ENCODE assay signal across 11 mouse cellular contexts in genomic region chr12:40378621-40379537, GRCm38 (mm10).
DNase-seq lines count a peak whose midpoint lies in the region; ATAC-seq and TF ChIP-seq lines count a peak whose summit lies in the region.
"Had no signal": no experiment of that assay in that cellular context is flagged by ENCODE, and none has a peak within 500 bp of the region (broad histone marks: within the 10 kb centered on the region; RNA-seq: fewer than 3 reads in every experiment).

No protein-coding gene starts in this region.

- WGBS in forebrain, postnatal 0 days: 62% methylated on average over 17 of the region's 17 CpGs
- 87% methylated on average over 17 of the region's 17 CpGs for WGBS in kidney, embryonic 16.5 days

- TF ChIP-seq CTCF in forebrain, postnatal 0 days (IDR thresholded peaks at IDR 0.05; ENCODE audit: low read depth): no peak

- 0 out of 2 replicates have a peak overlapping the region, but pooled peaks have one; percentile 15 for H3K27ac ChIP-seq in forebrain, postnatal 0 days (ENCODE audit: low read depth, low read length)
- no peak overlapping the region for H3K27ac ChIP-seq in kidney, embryonic 16.5 days (ENCODE audit: low read length)
- H3K27ac ChIP-seq: liver, embryonic 13.5 days; midbrain, embryonic 12.5 days had no signal

- H3K4me3 ChIP-seq in forebrain, postnatal 0 days (ENCODE audit: low read depth, low read length): no peak overlapping the region
- no peak overlapping the region for H3K4me3 ChIP-seq in kidney, embryonic 16.5 days (ENCODE audit: low read length)
- H3K4me3 ChIP-seq: liver, embryonic 13.5 days; midbrain, embryonic 12.5 days had no signal

- peak; percentile 92 for ATAC-seq in forebrain, postnatal 0 days
- no peak for ATAC-seq in kidney, embryonic 16.5 days (ENCODE audit: low FRiP score, low TSS enrichment)

- no peaks in the 10 kb centered on the region for H3K27me3 ChIP-seq in forebrain, postnatal 0 days (ENCODE audit: insufficient read depth, low read length)
- no peaks in the 10 kb centered on the region for H3K27me3 ChIP-seq in kidney, embryonic 16.5 days (ENCODE audit: insufficient read depth, low read length)
- H3K27me3 ChIP-seq: liver, embryonic 13.5 days; midbrain, embryonic 12.5 days had no signal

- no peak overlapping the region for H3K4me2 ChIP-seq in forebrain, postnatal 0 days (ENCODE audit: low read depth)
- H3K4me2 ChIP-seq in kidney, embryonic 16.5 days (replicated peaks; ENCODE audit: low read depth, low read length): no peak overlapping the region
- H3K4me2 ChIP-seq: liver, embryonic 13.5 days; midbrain, embryonic 12.5 days had no signal

- no peaks in the 10 kb centered on the region for H3K36me3 ChIP-seq in forebrain, postnatal 0 days (ENCODE audit: insufficient read depth)
- H3K36me3 ChIP-seq in kidney, embryonic 16.5 days (ENCODE audit: insufficient read depth, low read length): 0 out of 2 replicates have a peak, but pooled peaks cover 5% of the 10 kb centered on the region
- H3K36me3 ChIP-seq: midbrain, embryonic 12.5 days had no signal

- DNase-seq in heart, postnatal 4 days: peak; percentile 53
- DNase-seq in heart, adult 18-20 months: no peak
- DNase-seq in cerebellum, adult 8-10 months: peak; percentile 14
- peak; percentile 70 for DNase-seq in forebrain, postnatal 0 days
- DNase-seq in lung, postnatal 36 days: peak; percentile 75
- no peak for DNase-seq in frontal cortex, postnatal 36 days (ENCODE audit: low spot score in 2 of 2)
- DNase-seq: kidney, adult 11 months; liver, embryonic 13.5 days; retina, postnatal 1 day had no signal

- H3K9me3 ChIP-seq in forebrain, postnatal 0 days (ENCODE audit: low read length): no peaks in the 10 kb centered on the region
- H3K9me3 ChIP-seq in kidney, embryonic 16.5 days (ENCODE audit: low read length): no peaks in the 10 kb centered on the region
- H3K9me3 ChIP-seq: liver, embryonic 13.5 days; midbrain, embryonic 12.5 days had no signal

- no peak overlapping the region for H3K9ac ChIP-seq in forebrain, postnatal 0 days
- H3K9ac ChIP-seq in kidney, embryonic 16.5 days (replicated peaks; ENCODE audit: low read length): no peak overlapping the region
- H3K9ac ChIP-seq: liver, embryonic 13.5 days; midbrain, embryonic 12.5 days had no signal

- no peaks in the 10 kb centered on the region for H3K4me1 ChIP-seq in forebrain, postnatal 0 days (ENCODE audit: insufficient read depth)
- H3K4me1 ChIP-seq in kidney, embryonic 16.5 days (ENCODE audit: insufficient read depth, low read length): no peaks in the 10 kb centered on the region
- H3K4me1 ChIP-seq: liver, embryonic 13.5 days; midbrain, embryonic 12.5 days had no signal

Comparison
In these comparisons a context has a peak if more than half of its experiments do, and no peak if none do; other contexts are left out.
1. DNase-seq: peak in heart, postnatal 4 days (single experiment), cerebellum, adult 8-10 months (single experiment), forebrain, postnatal 0 days (single experiment) and lung, postnatal 36 days (single experiment); none in heart, adult 18-20 months (0 of 2) and frontal cortex, postnatal 36 days (0 of 2).